Mouse (Mus musculus): Measurements from ENCODE around the gene Tbc1d5.

Gene Tbc1d5

GRCm38 (mm10) chr17:51104294-51104693, 74.9 kb downstream of the Tbc1d5 start:
- DNase-seq (ENCODE audit: low spot score in 2 of 2), result no peak

- no peak for DNase-seq (ENCODE audit: low spot score in 2 of 2)
Measured at GRCm38 (mm10) chr17:51043869-51044268, 135.3 kb downstream of the Tbc1d5 start.

DNA sequence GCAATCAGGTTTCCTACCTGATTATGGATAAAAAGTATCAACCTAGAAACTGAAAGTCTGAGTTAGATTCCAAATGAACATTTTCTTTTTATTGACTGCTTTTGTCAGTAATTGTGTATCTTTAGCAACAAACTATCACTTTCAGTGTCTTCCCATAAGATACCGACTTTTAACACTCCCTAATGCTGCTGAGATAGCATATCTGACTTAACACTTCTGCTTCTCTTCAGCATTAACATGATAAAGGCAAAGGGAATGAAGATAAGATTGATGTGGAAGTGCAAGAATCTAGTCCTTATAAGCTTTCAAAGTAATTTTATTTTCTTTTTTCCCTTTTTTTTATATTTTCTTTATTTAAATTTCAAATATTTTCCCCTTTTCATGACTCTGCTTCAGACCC, 138.3 kb downstream of the Tbc1d5 start:
- no peak for DNase-seq (ENCODE audit: low spot score in 2 of 2)

- no peak for DNase-seq (ENCODE audit: low spot score in 2 of 2)
Measured at GRCm38 (mm10) chr17:51023227-51023626, 155.9 kb downstream of the Tbc1d5 start.

DNA sequence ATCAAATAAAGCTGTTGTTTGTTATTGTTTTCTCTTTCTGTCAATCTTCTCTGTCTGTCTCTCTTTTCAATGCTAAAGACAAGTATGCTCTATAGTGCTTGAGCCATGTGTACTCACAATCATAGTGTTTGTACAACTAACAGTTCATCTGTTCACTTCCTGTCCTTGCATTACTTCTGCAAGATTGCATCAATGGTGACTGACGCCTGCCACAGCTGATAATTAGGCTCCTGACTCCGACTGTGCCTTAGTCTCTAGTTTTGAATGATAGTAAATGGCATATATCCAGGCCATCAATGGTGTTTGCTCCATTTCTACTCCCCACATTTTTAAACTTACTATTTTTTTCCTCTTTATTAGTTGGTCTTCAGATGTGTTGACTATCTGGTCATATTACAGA, 162.8 kb downstream of the Tbc1d5 start:
- DNase-seq (ENCODE audit: low spot score in 2 of 2), result no peak

DNA sequence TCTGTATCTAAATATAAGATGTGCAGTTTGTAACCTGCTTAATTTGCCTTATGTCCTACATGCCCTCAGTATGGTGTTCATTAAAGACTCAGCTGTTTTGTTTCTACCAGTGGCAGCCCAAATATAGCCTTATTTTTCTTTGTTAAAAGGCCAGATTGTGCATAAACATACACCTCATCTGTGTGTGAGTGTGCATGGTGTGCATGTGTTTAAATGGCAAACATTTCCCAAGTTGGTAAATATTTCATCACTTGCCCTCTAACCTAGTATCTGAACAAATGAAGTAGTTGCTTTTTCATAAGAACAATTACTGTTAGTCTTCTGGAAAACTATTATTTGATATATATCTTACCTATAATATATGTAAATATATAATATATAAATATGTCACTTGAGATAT, 165.2 kb downstream of the Tbc1d5 start:
- no peak for DNase-seq (ENCODE audit: low spot score in 2 of 2)

GRCm38 (mm10) chr17:51003179-51003578, 176.0 kb downstream of the Tbc1d5 start:
- DNase-seq (ENCODE audit: low spot score in 2 of 2), result no peak

GRCm38 (mm10) chr17:50998216-50998615, 180.9 kb downstream of the Tbc1d5 start:
- no peak for DNase-seq (ENCODE audit: low spot score in 2 of 2)

GRCm38 (mm10) chr17:50993294-50993993, 185.7 kb downstream of the Tbc1d5 start:
- peak; percentile 44 to 68 for DNase-seq (ENCODE audit: low spot score in 2 of 2)

DNA sequence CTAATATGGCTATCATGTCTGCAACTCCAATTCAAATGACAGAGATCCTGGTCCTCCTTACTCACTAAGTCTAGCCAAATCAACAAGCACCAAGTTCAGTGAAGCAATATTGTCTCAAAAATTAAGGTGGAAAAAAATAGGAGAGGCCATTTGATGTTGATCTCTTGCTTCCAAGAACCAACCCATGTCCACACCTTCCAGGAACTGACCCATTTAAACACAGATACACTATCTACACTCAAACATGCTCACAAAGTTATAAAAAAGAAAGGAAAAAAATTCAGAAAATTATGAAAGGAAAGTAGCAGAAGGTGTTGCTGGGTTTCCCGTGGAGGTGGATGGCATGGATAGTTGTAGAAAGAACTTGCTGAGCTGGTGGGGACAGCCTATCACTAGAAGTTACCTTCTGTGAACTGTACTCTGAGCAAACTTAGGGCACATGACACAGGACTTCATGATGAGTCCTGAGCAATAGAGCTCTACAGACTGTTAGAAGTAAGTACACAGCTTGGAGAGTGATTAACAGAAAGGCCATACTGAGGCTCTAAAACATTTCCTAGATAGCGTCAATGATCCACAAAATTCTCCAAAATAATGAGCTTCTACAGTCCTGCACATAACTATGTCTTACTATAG, 188.3 kb downstream of the Tbc1d5 start:
- no peak for DNase-seq (ENCODE audit: low spot score in 2 of 2)

- DNase-seq (ENCODE audit: low spot score in 2 of 2), result no peak
Measured at GRCm38 (mm10) chr17:50987935-50988334, 191.2 kb downstream of the Tbc1d5 start.

DNA sequence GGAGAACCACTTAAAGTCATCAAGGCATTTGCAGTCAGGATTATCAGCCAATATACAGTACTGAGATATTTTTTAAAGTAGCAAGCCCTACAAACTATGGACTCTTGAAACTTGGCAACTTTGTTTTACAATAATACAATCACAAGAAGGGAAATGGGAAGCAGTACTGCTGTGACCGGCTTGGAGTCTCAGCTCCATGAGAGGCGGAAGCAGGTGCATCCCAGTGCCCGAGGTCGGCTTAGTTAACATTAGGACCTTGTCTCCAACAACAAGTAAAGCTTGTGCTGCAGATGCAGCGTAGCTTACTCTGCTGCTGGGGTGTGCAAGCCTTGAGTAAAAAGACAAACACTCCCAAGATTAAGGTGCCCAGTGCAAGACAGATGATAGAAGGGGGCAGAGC, 197.2 kb downstream of the Tbc1d5 start:
- DNase-seq (ENCODE audit: low spot score in 2 of 2), result no peak

GRCm38 (mm10) chr17:50972142-50972541, 207.0 kb downstream of the Tbc1d5 start:
- DNase-seq (ENCODE audit: low spot score in 2 of 2), result no peak

DNA sequence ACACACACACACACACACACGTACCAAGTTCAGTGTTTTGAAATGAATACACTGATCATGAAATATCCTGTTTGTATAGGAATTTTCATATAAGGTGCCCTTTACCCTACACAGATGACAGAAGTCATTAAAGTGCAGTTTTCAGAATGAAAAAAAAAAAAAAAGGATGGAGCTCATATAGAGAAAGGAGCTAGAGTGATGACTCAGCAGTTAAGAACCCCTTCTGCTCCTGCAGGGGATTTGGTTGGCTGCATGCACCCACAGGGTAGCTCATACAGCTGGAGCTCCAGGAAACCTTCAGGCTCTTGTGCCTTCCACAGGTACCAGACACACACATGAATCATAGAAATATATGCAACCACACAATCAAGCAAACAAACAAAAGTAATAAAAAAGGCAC, 213.0 kb downstream of the Tbc1d5 start:
- no peak for DNase-seq (ENCODE audit: low spot score in 2 of 2)

DNA sequence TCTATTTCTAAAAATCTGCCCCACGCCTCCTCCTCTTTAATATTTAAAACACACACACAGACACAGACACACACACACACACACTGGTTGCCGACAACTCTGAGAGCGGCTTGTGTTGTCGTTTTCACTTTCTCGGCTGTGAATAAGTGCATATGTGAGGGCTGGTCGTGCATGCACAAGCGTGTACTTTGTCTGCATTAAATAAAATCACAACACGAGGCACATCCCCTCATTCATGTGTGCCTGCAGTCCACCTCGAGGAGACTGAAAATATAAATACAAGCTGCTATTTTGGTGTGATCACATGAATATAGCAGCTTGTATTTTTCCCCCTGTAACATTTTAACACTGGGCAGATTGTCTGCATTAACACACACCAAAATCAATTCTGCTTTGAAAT, 224.8 kb downstream of the Tbc1d5 start:
- no peak for DNase-seq (ENCODE audit: low spot score in 2 of 2)

GRCm38 (mm10) chr17:50922308-50922707, 256.8 kb downstream of the Tbc1d5 start:
- DNase-seq (ENCODE audit: low spot score in 2 of 2), result no peak

DNA sequence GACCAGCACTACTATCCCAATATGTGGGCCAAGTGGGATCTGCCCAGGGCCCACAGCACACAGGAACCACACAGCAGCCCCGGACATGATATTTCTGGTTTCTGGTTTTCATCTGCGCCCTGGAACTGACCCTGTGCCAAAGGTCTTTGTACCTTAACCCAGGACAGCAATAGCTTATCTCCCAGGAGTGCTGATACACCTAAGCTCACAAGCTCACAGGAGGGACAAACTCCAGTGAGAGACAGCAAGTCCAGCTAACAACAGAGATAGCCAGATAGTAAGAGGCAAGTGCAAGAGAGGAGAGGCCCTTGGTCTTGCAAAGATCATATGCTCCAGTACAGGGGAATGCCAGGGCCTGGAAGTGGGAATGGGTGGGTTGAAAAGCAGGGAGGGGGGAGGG, 263.9 kb downstream of the Tbc1d5 start:
- DNase-seq (ENCODE audit: low spot score in 2 of 2), result no peak

- no peak for DNase-seq (ENCODE audit: low spot score in 2 of 2)
Measured at GRCm38 (mm10) chr17:50908568-50909335, 270.4 kb downstream of the Tbc1d5 start.

DNA sequence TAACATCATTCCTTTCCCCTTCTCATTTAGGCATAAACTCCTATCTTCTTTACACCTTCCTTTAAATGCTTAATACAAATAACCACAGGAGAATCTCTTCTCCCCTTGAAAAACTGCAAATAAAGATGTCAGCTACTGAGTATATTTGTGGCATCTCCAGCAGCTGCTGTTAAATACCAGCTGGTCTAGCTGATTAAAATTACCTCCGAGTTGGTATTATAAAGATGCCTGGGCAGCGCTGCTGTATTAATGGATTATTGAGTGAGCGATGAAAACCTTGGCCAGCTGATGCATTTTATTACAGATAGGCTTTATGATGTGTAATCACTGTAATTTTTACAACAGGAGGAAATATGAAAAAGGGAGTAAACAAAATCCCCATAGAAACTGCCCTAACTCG, 271.0 kb downstream of the Tbc1d5 start:
- DNase-seq (ENCODE audit: low spot score in 2 of 2), result no peak

GRCm38 (mm10) chr17:50906630-50907029, 272.5 kb downstream of the Tbc1d5 start:
- no peak for DNase-seq (ENCODE audit: low spot score in 2 of 2)

DNA sequence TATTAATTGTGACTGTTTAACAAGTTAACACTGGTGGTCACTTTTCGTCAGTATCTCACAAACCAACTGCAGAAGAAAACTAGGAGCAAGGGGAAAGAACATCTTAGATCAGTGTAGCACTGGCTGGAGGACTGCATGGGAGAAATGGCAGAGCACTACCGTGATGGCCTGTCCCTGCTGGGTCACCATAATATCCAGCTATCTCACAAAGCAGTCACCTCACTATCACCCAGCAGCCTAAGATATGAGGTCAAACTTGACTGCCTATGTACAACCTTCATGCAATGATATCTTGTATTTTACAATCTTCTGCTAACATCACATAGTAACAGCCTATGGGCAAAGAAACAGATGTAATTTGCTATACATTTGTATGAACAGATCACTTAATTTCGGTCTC, 274.7 kb downstream of the Tbc1d5 start:
- DNase-seq (ENCODE audit: low spot score in 2 of 2), result no peak

DNA sequence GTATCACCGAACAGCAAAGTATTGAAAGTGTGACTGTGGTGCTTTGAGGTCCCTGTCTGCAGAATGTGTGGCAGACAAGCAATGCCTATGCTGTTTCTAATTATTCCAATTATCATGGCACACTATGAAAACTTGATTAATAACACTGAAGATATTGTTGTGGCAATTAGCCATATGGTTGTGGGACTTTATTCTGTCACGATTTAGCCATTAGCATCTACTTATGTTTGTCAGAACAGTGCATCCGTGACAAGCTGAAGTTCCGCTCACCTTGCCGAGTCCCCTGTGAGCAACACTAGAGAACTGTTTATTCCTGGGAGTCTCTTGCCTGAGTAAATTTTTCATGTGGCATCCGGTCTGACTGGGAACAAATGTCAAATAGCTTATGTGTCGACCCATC, 281.3 kb downstream of the Tbc1d5 start:
- no peak for DNase-seq (ENCODE audit: low spot score in 2 of 2)

- DNase-seq (ENCODE audit: low spot score in 2 of 2), result no peak
Measured at GRCm38 (mm10) chr17:50889475-50889874, 289.7 kb downstream of the Tbc1d5 start.
